Mouse (Mus musculus) gastrocnemius, adult 18-20 months (tissue): ENCODE data around the gene Bspry. TPM values are rescaled to one million over a fixed set of nuclear protein-coding genes. Genes with fewer than 3 reads are reported as not detected.
"Not testable (repeated sequence)": the region's sequence is repeated elsewhere in the genome, so short reads cannot be mapped to it uniquely, and the experiment has no call there.

Source experiments
- DNase-seq: peaks from one replicate; pipeline ENCODE4 v3.0.0; 2021; ENCODE audit warnings: low spot score
- long read RNA-seq, 2 experiments: library from polyadenylated mRNA; stranded (forward); transcript quantifications; one replicate each; pipeline ENCODE4 v2.0.0; 2021
- total RNA-seq, 2 experiments: library from RNA; stranded (reverse); gene quantifications; 2 replicates each; pipeline ENCODE4 v1.2.3; 2021

Gene Bspry
- not detected for total RNA-seq
- long read RNA-seq, experiment 1: 0 reads
- long read RNA-seq, experiment 2: 0 reads

DNA sequence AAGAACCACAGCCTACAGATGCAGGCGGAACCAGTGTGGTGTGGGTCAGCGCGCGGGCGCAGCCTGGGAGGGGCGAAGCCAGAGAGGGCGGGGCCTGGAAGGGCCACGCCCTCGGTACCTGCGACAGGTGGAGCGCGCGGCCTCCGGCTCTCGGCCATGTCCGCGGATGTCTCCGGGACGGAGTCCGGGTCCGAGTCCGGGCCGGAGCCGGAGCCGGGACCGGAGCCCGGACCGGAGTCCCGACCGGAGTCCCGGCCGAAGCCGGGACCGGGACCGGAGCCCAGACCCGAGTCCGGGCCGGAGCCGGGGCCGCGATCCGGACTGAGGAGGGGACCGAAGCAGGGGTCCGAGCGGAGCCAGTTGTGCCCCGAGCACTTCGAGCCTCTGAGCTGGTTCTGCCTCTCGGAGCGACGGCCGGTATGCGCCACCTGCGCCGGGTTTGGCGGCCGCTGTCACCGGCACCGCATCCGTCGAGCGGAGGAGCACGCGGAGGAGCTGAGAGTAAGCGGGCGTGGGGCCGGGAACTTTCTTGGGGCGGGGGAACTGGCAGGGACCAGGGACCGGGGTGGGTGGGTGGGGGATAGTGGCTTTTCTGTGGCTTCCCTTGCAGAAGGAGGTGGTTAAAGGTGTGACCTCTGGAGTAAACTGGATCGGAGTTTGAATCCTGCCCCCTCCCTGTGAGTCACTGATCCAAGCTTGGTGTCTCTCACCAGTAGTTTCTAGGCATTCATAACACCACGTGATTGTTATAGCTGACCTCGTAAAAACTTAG lies at the start of gene Bspry:
Gene Bspry (plus strand): TSS at position 117 of the 772 bp plus-strand sequence.
- no peak for DNase-seq

DNA sequence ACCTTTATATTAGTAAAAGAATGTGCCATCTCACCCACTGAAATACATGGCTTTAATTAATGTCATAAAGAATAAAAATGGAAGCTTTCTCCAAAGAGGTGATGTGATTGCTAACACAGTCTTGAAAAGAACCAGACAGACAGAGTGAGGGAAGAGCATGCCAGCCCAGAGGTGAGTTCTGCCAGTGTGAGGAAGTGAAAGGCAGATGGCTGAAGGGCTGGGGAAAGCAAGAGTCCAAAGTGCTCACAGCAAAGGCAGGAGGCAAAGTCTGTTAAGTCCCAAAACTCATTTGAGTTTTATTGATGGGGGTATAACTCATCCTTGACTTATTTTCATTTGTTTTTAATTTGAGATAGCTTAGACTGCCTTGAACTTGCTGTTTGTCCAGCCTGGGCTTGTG lies 49.2 kb upstream of the Bspry start:
- DNase-seq: no peak

DNA sequence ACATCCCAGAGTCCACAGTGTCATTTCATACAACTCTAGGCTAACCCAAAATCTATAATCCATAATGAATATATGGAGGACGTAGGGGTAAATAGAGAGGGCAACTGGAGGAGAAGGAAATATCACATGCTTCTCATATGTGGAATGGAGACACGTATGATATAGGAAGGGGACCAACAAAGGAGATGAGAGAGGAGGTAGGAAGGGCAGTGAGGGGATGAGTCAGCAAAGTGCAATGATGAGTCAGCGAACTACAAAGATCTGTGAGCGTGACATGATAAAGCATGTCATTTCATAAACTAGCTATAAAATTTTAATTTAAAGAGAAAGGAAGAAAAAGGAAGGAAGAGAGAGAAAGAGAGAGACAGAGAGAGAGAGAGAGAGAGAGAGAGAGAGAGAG lies 48.3 kb upstream of the Bspry start:
- DNase-seq: no peak

DNA sequence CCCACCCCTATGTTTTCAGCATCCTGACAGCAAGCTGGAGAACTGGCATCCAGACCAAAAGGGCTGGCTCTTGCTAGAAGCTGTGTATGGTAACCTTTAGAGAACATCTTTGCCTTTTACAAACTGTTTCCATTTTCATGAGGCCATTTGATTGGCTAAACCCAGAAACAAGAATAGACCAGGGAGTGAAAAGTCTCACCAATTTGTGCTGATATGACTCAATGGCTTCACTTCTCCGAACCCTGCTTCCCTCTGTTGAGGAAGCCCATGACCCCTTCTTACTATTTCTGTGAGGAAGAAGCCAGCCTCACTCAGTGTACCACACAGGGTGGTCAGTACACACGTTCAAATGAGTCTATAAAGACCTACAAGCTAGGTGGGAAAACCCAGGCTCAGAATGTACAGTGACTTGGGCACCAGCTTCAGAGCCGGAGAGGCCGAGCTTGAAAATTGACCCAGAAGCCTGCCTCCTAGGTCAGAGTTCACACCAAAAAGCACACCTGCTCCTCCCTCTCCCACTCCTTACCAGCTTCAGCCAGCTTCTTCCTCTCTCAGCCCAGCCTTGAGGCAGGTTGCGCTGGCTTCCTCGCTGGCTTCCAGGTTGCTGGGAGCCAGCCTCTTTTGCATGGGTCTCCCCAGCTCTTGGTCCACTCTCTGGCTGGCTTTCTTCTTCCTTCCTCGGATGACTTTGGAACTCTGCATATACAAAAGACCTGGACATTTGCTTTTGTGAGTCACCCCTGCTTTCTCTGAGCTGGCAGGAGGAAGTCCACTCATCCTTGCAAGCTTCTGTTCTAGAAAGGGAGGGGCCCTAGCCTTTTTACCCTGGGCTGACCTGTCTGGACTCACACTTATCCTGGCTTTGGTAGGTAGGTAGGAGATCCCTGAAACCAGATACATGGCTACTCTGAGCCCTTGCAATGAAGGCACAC lies 45.6 kb upstream of the Bspry start:
- DNase-seq: no peak

DNA sequence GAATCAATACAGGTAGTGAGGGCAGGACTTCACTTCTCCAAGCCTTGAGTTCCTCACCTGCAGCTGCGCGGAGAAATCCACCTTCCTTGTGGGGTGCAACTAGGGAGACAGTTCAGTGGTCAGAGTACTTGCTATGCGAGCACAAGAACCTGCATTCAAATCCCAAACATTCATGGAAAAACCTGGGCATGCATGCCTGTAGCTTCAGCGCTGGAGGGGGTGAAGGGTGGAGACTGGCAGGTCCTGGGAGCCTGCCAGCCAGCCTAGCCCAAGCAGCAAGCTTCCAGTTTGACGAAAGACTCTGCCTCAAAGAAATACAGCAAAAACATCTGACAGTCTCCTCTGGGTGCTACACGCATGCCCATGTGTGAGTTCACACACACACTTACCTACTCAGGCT lies 44.8 kb upstream of the Bspry start, which contains the start of gene Rnf183:
Gene Rnf183 (minus strand): TSS at position 172 of the 400 bp plus-strand sequence.
- DNase-seq: no peak

DNA sequence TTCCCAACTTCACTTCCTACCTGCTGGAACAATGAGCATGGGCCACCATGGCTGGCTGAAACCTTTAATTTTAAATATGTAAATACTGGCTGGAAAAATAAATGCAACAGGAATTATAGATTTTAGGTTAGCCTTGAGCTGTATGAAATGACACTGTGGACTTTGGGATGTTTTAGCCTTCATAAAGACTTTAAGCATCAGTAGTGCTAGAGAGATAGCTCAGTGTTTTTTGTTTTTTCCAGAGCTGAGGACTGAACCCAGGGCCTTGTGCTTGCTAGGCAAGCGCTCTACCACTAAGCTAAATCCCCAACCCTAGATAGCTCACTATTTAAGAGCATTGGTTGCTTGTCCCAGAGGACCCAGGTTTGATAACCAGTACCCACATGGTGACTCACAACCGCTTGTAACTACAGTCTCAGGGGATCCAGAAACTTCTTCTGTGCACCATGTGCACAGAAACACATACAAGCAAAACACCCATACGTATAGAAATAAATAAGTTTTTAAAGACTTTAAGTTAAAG lies 42.5 kb upstream of the Bspry start:
- no peak for DNase-seq

DNA sequence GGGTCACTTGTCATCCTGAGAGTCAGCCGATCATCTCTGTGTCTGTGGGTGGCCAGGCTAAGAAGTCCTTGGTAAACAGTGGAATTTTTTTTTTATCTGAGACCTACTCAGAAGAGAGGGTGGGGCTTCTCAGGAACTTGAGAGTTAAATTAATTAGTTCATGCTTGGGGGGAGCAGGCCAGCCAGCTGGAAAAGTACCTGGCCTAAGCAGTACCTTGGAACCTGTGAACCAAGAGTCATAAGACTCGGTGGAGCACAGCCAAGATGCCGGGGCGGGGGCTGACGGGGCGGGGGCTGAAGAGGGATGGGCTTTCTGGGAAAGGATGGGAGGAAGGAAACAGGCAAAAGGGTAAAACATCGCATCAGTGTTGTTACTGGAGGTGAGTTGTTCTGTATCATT lies 42.0 kb upstream of the Bspry start:
- DNase-seq: no peak

DNA sequence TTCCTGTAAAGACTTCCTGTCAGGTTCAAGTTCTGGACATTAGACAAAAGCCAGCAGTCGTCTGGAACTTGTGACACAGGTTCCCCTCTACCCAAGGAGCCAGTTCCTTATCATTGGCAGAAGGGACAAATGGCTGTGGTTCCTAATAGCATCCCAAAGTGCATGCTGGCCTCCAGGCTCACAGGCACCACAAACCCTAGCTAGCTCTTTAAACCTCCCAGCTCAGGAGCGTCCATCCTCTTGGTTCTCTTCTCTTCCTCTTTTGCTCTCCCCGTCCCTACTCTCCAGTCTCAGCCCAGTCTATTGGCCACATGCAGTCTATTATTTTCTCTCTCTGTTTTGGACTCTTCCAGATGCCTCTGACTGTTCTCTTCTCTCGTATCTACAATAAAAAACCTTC lies 40.1 kb upstream of the Bspry start:
- no peak for DNase-seq

DNA sequence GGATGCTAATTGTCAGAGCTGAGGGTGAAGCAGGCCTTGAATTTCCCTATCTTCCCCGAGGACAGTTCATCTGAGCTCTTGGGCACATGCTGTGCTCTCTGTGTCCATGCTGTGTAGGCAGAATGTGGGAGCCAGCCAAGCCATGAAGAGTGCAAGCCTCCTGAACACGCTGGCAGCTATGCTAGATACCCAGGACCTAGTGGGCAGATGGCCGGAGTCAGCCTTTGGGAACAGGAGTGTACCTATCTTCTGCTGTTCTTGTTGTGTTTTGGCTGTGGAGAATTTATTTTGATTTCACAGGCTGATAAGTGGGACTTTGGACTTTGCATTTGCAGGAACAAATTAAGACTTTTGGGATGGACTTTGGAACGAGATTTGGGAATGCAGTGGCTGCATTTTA lies 39.3 kb upstream of the Bspry start:
- DNase-seq: peak; percentile 19

DNA sequence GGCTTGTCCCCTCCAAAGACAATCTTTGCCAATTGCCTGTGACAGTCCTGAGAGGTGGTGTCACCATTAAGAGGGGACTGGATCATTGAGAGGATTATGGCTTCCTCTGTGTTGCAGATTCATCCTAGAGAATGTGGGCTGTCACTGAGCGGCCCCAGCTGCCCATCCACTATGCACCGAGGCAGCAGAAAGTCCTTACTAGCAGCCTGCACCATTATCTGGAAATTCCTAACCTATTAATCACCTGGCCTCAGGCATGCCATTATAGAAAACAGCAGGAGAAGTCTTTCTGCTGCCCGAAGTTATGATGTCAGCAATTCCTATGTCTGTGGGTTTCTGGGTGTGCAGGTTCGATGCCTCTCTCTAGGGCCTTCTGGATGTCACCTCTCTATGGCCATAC lies 38.9 kb upstream of the Bspry start:
- no peak for DNase-seq

DNA sequence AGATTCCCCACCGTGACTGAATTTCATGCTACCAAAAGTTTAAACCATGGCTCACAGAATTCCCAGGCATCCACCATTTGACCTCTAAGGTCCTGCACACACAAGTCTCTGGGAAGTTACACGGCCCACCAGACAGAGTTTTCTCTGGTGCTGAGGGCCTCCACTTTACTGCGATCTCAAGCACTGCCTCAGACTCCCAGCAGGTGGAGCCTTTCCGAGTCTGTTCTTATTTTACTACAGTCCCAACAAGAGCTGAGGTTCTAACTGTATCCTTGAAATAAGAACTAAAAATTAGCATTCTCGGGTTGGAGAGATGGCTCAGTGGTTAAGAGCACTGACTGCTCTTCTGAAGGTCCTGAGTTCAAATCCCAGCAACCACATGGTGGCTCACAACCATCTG lies 24.9 kb upstream of the Bspry start:
- DNase-seq: peak; percentile 24

DNA sequence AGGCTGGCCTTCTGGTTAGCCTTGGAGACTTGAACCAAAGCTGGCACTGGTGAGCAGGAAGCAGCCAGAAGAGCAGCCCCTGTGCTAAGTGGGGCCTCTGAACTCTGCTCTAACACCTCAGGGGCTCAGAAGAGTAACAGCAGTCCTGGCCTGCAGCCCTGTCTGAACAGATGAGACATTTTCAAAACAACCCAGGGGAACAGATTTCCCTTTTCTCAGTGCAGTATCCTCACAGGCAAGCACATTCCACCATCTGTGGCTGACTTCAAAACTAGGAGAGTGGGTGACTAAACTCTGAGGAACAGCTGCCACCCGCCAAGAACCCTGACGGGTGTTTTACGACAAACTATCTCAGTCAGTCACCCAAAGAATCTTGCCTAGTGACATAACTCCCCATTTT lies 20.8 kb upstream of the Bspry start:
- no peak for DNase-seq

DNA sequence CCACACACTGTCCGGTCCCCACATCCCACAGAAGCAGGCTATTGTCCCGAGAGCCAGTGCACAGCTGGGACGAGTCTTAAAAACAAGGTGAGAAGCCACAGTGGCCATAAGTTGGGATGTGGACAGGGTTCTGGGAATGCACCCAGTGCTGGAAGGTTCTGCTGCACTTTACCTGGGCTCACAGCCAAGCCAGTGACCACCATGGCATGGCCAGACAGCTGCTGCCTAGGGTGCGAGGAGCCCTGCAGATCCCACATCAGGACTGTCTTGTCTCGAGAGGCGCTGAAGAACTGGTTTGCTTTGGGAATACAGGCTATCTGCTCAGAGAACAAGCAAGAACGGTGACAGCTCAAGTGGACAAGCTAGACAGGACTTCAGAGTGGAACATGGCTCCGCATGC lies 19.5 kb upstream of the Bspry start:
- DNase-seq: no peak

DNA sequence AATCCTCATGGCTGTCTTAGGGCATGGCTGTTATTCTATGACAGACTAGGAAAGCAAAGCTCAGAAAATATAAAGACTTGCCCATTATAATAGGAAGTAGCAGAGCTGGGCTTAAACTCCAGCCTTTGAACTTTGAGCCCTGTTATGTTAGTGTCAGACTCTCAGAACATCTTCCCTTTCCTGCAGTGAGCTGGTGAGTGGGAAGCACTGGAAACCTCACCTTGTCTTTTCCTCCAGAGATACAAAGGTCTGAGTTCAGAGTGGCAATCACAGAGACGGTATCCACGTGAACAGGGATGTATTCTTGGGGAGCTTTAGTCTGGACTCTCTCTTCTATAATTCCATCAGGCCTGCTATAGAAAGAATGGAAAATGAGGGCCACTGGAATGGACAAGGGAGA lies 16.7 kb upstream of the Bspry start:
- DNase-seq: no peak

DNA sequence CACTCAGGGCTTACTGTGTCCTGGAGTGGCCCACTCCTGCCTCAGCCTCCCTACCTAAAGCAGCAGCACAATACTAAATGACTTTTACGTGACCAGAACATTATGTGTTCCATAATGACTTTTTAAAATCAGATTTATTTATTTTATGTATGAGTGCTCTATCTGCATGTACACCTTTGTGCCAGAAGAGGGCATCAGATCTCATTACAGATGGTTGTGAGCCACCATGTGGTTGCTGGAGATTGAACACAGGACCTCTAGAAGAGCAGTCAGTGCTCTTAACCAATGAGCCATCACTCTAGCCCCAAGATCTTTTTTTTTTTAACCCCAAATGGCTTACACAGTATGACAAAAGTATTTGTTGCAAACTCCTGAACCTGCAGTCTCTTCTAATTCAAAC lies 11.7 kb upstream of the Bspry start:
- no peak for DNase-seq

DNA sequence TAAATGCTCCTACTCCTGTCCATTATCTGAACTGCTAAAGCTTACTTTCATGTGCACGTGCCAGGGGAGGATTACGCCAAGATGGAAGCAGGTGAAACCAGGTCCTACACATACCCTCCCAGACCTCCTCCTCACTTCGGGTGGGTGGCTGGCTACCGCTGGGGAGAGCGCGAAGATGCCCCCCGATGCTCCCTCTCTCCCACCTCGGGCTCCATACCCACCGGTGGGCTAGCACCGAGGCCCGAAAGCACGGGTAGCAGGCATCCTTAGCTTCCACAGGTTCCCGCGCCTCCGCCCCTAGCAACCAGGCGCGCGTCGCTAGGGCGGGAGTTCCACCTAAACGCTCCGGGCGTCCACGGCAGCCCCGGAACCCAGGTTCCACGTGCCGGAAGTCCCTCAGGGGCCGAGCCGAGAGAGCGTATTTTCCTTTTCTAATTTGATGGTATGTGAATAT lies 9.2 kb upstream of the Bspry start, which contains the start of gene Wdr31:
Gene Wdr31 (minus strand): TSS at position 299 of the 454 bp plus-strand sequence.
- DNase-seq: peak; percentile 71

DNA sequence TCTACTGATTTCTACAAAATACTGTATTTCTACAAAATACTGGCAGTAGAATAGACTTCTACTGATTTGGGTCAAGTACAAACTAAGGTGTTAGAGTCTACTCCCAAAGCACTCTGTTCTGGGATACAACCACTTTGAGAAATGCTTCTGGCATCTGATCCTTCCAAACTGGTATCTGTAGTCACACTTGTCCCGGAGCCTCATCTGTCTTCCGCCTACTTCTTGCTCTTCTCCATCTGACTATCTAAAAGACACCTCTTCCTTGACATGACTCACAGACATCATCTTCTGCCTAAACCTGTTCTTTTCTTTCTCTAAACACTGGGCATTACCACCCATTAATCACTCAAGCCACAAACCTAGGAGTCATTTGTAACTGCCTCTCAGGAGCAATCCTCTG lies 7.8 kb upstream of the Bspry start:
- DNase-seq: no peak

DNA sequence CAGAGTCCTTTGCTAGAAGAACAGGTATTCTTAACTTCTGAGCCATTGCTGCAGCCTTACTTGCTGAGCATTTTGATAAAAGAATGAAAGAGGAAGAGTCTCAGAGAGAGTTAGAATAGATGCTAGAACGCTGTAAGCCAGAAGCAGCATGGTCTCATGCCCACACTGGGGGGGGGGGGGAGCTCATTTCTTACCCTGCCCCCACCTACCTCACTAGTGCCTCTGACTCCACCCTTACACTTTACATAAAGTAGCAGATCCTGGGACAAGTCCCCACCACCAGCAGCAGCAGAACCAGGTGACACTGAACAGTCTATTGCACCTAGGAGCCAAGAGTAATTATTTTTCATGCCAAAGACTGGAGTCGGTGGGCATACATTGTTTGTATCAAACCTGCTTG lies 4.7 kb upstream of the Bspry start:
- DNase-seq: no peak

DNA sequence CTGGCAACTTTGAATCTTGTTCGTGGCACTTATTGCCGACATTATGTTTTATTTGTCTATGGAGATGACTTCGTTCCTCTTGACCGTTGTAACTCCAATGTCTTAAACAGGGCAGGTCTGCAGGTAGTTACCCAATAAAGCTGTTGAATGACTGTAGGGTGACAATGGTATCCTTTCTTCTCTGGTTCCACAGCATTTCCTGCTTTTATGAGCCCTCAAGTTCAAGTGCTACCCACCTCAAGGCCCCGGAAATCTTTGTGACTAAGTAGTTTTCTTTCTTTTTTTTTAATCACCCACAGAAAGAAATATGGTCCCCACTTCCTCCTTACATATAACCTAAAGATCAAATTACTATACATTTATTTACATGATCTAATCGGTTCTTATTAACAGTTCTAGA lies 4.1 kb upstream of the Bspry start:
- DNase-seq: no peak

DNA sequence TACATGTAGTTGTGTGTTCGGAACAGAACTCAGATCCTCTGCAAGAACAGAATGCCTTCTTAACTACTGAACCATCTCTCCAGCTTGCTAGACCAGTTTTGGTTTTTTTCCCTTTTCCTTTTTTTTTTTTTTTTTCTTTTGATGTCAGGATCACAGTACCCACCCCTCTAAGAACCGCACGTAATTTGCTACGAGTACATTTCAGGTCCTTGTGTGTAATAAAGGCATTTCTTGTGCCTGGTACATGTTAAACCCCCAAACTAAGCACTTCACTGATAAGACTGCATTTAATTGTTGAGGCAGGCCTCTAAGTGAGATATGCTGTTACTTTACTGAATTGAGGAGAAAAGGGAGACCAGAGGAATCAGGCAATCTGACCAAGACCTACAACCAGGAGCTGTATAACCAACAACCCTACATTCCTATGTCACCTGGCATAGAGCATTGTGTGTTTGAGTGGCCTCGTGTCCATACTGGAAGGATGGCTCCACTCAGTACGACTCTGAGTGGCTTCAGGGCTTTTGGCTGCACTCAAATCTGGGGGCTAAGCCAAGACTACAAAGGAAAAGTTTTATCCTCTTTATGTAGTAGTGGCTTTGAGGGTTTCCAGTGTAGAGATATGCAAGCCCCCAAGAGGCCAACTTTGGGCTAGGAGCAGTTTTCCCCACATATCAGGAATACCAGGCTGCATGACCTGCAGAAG lies 2.2 kb upstream of the Bspry start:
- no peak for DNase-seq

DNA sequence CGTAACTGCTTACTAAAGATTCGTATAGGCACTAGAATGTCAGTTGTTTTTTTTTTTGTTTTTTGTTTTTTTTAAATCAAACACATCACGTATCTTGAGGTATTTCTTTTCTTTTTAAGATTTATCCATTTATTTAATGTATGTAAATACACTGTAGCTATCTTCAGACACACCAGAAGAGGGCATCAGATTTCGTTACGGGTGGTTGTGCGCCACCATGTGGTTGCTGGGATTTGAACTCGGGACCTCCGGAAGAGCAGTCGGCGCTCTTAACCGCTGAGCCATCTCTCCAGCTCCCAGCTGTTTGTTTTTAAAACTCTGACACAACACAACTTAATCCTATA lies 288 bp upstream of the Bspry start:
- DNase-seq: not testable (repeated sequence)
